Mouse (Mus musculus): ENCODE measurements at regions not wholly inside any gene's neighbourhood (a gene's known extent, or its start where the extent isn't known, plus 50 kb on each side); places are given as distances from the start of the nearest gene placed in this dataset.

DNA sequence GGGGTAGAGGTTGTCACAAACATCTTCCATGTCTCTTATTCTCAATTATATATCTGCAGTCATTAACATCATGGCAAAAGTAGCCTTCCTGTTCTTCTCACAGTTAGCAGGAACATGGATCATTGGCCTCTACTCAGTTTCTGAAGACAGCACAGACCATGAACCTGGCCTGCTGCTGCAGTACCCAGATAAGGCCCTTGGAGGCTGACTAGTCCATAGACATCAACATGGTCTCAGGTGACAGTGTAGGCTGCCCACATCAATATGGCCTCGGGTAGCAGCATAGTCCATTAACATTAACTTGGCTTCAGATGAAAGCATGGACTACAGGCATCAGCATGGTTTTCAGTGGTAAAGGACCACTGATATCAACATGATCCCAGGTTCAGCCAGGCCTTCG, 95.9 kb upstream of the Tmtc4 start:
- no peak for DNase-seq

DNA sequence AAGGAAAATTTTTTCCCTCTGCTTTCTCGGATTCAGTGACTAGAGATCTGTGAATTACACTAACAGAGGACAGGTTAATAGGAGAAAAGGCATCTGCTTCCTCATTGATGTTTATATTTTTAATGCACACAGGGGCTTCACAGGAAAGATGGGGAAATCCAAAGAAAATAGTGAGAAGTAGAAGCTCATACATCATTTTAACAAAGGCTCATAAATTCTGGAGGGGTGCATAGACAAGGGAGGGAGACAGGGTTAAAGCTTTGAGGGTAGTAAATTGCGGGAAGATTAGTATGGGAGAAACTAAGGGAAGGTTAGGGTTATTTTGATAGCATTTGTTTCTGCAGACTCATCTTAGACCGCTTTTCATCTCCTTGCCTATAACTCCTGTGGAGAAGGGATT, 95.0 kb upstream of the Tmtc4 start:
- no peak for DNase-seq

- DNase-seq: no peak
Measured at GRCm38 (mm10) chr14:123066344-123066743, 82.5 kb upstream of the Tmtc4 start.

DNA sequence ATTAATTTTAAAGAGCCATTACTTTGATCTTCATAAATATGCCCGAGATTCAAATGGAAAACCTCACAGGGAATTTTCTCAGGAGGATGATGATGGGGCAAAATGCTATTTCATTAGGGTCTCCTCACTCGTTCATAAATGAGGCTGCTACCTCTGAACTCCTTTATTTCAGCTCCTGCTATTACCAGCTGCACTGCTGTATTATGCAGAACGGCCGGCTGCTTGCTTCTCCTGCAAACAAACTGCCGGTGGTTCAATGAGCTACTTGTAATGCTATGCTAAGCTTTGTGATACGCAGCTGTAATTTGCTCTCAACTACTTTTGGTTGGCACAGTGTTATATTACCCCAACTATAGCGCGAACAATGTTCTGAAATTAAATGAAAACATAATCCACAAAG, 81.7 kb upstream of the Tmtc4 start:
- no peak for DNase-seq

DNA sequence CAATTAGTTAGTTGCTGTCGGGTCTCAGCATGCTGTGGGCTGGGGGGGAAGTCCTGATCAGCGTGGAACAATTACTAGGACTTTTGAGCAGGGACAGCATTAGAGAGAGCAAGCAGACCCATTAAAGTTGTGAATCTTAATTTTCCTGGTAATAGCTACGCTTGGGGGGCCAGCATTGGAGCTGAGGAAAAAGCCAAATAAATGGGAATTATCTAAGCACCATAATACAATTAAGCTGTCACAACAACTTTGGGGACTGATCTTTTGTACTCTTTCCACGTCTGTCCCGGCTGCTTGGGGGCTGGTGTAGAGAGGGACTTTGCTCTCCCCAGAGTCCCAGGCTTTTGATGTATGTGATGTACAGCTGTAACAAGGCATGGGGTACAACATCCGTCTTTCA, 81.3 kb upstream of the Tmtc4 start:
- no peak for DNase-seq

DNA sequence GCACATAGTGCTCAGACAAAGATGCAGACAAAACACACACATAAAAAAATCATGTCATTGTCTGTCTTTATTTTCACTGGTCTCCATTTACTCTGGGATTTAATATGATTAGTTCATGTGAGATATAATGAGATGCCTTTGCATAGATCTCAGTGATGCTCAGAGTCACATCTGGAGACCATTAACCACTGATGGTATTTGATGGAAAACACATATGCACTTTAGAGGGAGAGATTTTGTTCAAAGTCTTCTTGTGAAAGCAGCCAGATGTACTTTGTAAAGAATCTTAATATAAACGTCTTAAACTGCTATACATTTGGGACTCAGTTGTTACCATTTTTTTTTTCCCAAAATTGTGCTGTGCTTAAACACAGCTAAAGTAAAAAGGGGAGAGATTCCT, 79.1 kb upstream of the Tmtc4 start:
- DNase-seq: no peak

DNA sequence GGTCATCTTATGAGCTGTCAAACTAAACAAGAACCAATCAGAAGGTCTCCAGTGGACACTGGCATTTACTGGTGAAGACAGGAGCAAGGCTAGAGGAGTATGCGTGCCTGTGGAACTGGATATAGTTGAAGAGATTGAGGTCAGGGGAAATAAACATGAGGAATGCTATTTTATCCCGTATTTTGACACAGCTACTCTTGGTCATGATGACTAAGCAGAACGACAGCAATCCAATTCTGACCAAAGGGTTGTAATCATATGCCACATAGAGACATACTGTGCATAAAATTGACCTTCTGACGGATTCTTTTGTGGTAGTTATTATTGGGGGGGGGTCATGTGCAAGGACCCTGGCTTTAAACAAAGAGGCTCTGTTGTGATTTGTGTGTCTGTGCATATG, 73.1 kb upstream of the Tmtc4 start:
- no peak for DNase-seq

GRCm38 (mm10) chr14:123048451-123048850, 64.6 kb upstream of the Tmtc4 start:
- no peak for DNase-seq

DNA sequence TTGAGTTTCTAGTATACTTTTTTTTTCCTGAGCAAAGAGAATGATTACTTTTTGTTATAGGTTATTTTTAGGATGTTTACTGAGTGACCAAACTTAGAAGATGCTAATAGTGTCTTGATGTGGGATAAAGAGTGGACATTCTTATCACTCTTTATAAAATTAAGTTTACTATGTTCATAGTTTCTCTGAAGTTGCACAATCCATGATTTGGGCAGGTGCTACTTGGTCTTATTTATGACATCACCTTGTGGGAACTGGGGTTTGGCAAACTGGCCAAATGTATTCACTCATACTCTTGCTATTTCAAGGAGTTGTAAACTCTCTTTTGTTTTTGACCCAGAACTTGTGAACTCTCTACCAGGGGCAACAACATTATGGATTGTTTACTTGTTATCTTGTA, 56.2 kb upstream of the Tmtc4 start:
- no peak for DNase-seq

DNA sequence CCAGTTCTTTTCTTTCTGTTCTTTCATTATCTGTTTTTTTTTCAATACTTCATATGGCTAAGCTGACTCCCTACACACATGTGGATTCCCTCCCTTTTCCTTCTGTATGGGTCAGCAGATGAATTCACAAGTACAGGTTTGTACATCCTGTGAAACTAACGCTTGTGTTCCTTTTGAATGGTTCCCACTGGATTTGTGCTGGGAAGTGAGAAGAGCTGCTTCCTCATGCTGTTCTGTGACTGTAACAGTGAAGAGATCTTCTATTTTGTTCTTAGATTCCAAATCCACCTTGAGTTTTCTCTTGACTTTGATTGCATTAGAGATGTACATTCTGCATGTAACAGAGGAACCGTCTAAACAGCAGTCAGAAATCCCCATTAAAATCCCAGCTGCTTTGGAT, 53.6 kb upstream of the Tmtc4 start:
- no peak for DNase-seq
